ENCODE assay signal across 8 mouse cellular contexts in genomic region chr17:36950981-36951947, GRCm38 (mm10). TPM values are rescaled to one million over a fixed set of nuclear protein-coding genes. Genes with fewer than 3 reads are reported as not detected.
DNase-seq lines count a peak whose midpoint lies in the region; ATAC-seq lines count a peak whose summit lies in the region.

Gene Ppp1r11 (minus strand): TSS chr17:36951741.

- DNase-seq in adrenal gland, adult (ENCODE audit: inconsistent age in 2 of 2, low spot score in 1 of 2) = peak; percentile 98 to 99
- DNase-seq in embryo, embryonic 10.5 days (ENCODE audit: low spot score) = peak; percentile 99
- DNase-seq in gastrocnemius, postnatal 14 days = peak; percentile 95
- peak; percentile 97 to 98 for DNase-seq in left cerebral cortex, postnatal 10 days (ENCODE audit: extremely low spot score in 1 of 2, low spot score in 2 of 2)
- peak; percentile 95 for DNase-seq in right cerebral cortex, postnatal 25 days
- DNase-seq in urinary bladder, postnatal 4 days (ENCODE audit: low spot score in 2 of 2) = peak; percentile 92 to 94

- ATAC-seq in inflammation-experienced regulatory T-cells, adult 6 months = peak; percentile 96
- ATAC-seq in megakaryocyte-erythroid progenitor cell, adult 5-6 weeks (replicated peaks; ENCODE audit: low FRiP score, low TSS enrichment, poor library complexity, severe bottlenecking) = peak; percentile 98

- intact Hi-C loops in gastrocnemius, postnatal 14 days (cut with DNase I; ENCODE audit: low total_unique reads) = no loop called here
- intact Hi-C loops in left cerebral cortex, postnatal 10 days (cut with DNase I) = loop anchor here (2.0 kb wide), 1 partner anchor 96 kb away; no protein-coding TSS in a partner anchor

RNA-seq across cellular contexts. Expression of gene Ppp1r11, which starts in this region (rescaled TPM):
- 10 to 100 TPM; 63.5 to 67.7 TPM for total RNA-seq in gastrocnemius, postnatal 14 days (2021)
- polyA plus RNA-seq in inflammation-experienced regulatory T-cells, adult 6 months (2017; shearing (Covaris generic)) = 100 to 1,000 TPM; 206 to 226 (median 211) TPM
- total RNA-seq in left cerebral cortex, postnatal 10 days (2021) = 10 to 100 TPM; 89.7 to 90.6 TPM
- total RNA-seq in megakaryocyte-erythroid progenitor cell, adult 5-6 weeks (2014; fragmentation: Nextera tagmentation) = 61.5 and 88.0 TPM in 2 replicates
- total RNA-seq in megakaryocyte-erythroid progenitor cell, adult 5-6 weeks (2017) = 53.8 and 72.8 TPM in 2 replicates

Comparison
In these comparisons a context has a peak if more than half of its experiments do, and no peak if none do; other contexts are left out.
1. Peak in every context shown above with its lines: DNase-seq and ATAC-seq.